Comparison of ENCODE assay signal across 9 mouse cellular contexts in genomic region chr2:166622590-166622989, GRCm38 (mm10).
DNase-seq lines count a peak whose midpoint lies in the region; ATAC-seq and TF ChIP-seq lines count a peak whose summit lies in the region.
"Had no signal": no experiment of that assay in that cellular context is flagged by ENCODE, and none has a peak within 500 bp of the region (broad histone marks: within the 10 kb centered on the region; RNA-seq: fewer than 3 reads in every experiment).

No protein-coding gene starts in this region.

- H3K4me1 ChIP-seq in hindbrain, embryonic 10.5 days (replicated peaks), result peaks cover 59% of the 10 kb centered on the region
- no peaks in the 10 kb centered on the region for H3K4me1 ChIP-seq in midbrain, postnatal 0 days (ENCODE audit: insufficient read depth, low read length)

- peak overlapping the region; percentile 28; the same call in 1 of the 2 replicates for H3K27ac ChIP-seq in layer of hippocampus, adult 2 months
- peak overlapping the region; percentile 83 for H3K27ac ChIP-seq in hindbrain, embryonic 10.5 days
- H3K27ac ChIP-seq in midbrain, postnatal 0 days (ENCODE audit: low read depth, low read length), result no peak overlapping the region

- peaks cover 4% of the 10 kb centered on the region; the same call in 1 of the 2 replicates for H3K9me3 ChIP-seq in hindbrain, embryonic 10.5 days
- no peaks in the 10 kb centered on the region for H3K9me3 ChIP-seq in midbrain, postnatal 0 days (ENCODE audit: low read length)

- no peak for TF ChIP-seq CTCF in layer of hippocampus, adult 2 months (conservative IDR thresholded peaks at IDR 0.05)
- TF ChIP-seq CTCF in midbrain, postnatal 0 days (IDR thresholded peaks at IDR 0.05), result no peak

- 84% methylated on average over 7 of the region's 7 CpGs for WGBS in hindbrain, embryonic 10.5 days
- WGBS in midbrain, postnatal 0 days, result 90% methylated on average over 7 of the region's 7 CpGs

- no peak for DNase-seq in layer of hippocampus, adult 2 months (ENCODE audit: low spot score in 2 of 2)
- no peak for DNase-seq in layer of hippocampus, postnatal 14 days (ENCODE audit: low spot score in 2 of 2)
- DNase-seq in Muller cell, postnatal 12 days (ENCODE audit: inconsistent ontology term), result peak; percentile 30
- DNase-seq in hindbrain, embryonic 10.5 days (ENCODE audit: low spot score), result no peak
- DNase-seq in midbrain, postnatal 0 days (ENCODE audit: low spot score), result no peak
- no peak for DNase-seq in cerebellum, adult 9-11 months
- DNase-seq in gastrocnemius, postnatal 25 days, result no peak
- DNase-seq in right cerebral cortex, postnatal 4 days, result no peak
- DNase-seq: gastrocnemius, postnatal 14 days had no signal

- 0 out of 2 replicates have a peak, but pooled peaks have one; percentile 29 for ATAC-seq in midbrain, postnatal 0 days (ENCODE audit: low FRiP score)

- no peak overlapping the region for H3K9ac ChIP-seq in midbrain, postnatal 0 days (replicated peaks; ENCODE audit: low read length, poor library complexity, severe bottlenecking)

- H3K4me2 ChIP-seq in midbrain, postnatal 0 days (ENCODE audit: low read depth, low read length, poor library complexity, severe bottlenecking), result no peak overlapping the region

- H3K4me3 ChIP-seq in layer of hippocampus, adult 2 months, result no peak overlapping the region
- no peak overlapping the region for H3K4me3 ChIP-seq in hindbrain, embryonic 10.5 days
- no peak overlapping the region for H3K4me3 ChIP-seq in midbrain, postnatal 0 days (ENCODE audit: low read depth, low read length)

- no peaks in the 10 kb centered on the region for H3K27me3 ChIP-seq in hindbrain, embryonic 10.5 days (ENCODE audit: insufficient read depth, poor library complexity, severe bottlenecking)
- no peaks in the 10 kb centered on the region for H3K27me3 ChIP-seq in midbrain, postnatal 0 days (ENCODE audit: insufficient read depth, low read length)

- peaks cover 59% of the 10 kb centered on the region for H3K36me3 ChIP-seq in hindbrain, embryonic 10.5 days
- no peaks in the 10 kb centered on the region for H3K36me3 ChIP-seq in midbrain, postnatal 0 days (ENCODE audit: insufficient read depth, low read length)
